Mouse (Mus musculus): ENCODE results near the gene Atp6v1g2. TPM values are rescaled to one million over a fixed set of nuclear protein-coding genes. Genes with fewer than 3 reads are reported as not detected.

Gene Atp6v1g2
- polyA plus RNA-seq, 1 experiment from 2014 or later, result 41.6 TPM

GRCm38 (mm10) chr17:35285431-35285830, 52.0 kb downstream of the Atp6v1g2 start:
- Histone ChIP-seq H3K9me3 (no peaks in the 10 kb centered on the region), H3K4me3 (replicated peaks) (no peak overlapping the region), H3K9ac (replicated peaks) (no peak overlapping the region), H3K4me2 (replicated peaks) (no peak overlapping the region), H3K36me3 (no peaks in the 10 kb centered on the region), H3K27ac (no peak overlapping the region), H3K4me1 (replicated peaks) (no peaks in the 10 kb centered on the region), H3K27me3 (no peaks in the 10 kb centered on the region)
- no peak for ATAC-seq

Small RNA genes within 50 kb of the gene (microRNA-seq; reads per million reads assigned to microRNA genes)
- gene Mir6973a, result not detected
- not detected for gene Mir6974
- gene Mir6975, result 1.4 reads per million
- not detected for gene Mir8094

Other genes starting within 250 kb of the Atp6v1g2 start
- gene Vars, start 232.7 kb upstream of the Atp6v1g2 start, polyA plus RNA-seq (2015; fragmentation: Nextera tagmentation; extraction: Ambion mirVana), result 61.0 and 69.1 TPM in 2 replicates
- 0.13 and 0.20 TPM in 2 replicates for gene Vwa7, start 217.1 kb upstream of the Atp6v1g2 start, polyA plus RNA-seq (2015; fragmentation: Nextera tagmentation; extraction: Ambion mirVana)
- 3.8 and 4.3 TPM in 2 replicates for gene Sapcd1, start 205.6 kb upstream of the Atp6v1g2 start, polyA plus RNA-seq (2015; fragmentation: Nextera tagmentation; extraction: Ambion mirVana)
- gene Msh5, start 186.9 kb upstream of the Atp6v1g2 start, polyA plus RNA-seq (2015; fragmentation: Nextera tagmentation; extraction: Ambion mirVana), result 3.3 and 3.7 TPM in 2 replicates
- 93.7 and 99.6 TPM in 2 replicates for gene Clic1, start 183.7 kb upstream of the Atp6v1g2 start, polyA plus RNA-seq (2015; fragmentation: Nextera tagmentation; extraction: Ambion mirVana)
- 501 and 531 TPM in 2 replicates for gene Ddah2, start 174.6 kb upstream of the Atp6v1g2 start, polyA plus RNA-seq (2015; fragmentation: Nextera tagmentation; extraction: Ambion mirVana)
- gene Ly6g6c, start 168.3 kb upstream of the Atp6v1g2 start, polyA plus RNA-seq (2015; fragmentation: Nextera tagmentation; extraction: Ambion mirVana), result not detected in 2 replicates
- 0.45 and 0.50 TPM in 2 replicates for gene Mpig6b, start 167.5 kb upstream of the Atp6v1g2 start, polyA plus RNA-seq (2015; fragmentation: Nextera tagmentation; extraction: Ambion mirVana)
- 0.18 and 0.32 TPM in 2 replicates for gene Ly6g6e, start 156.8 kb upstream of the Atp6v1g2 start, polyA plus RNA-seq (2015; fragmentation: Nextera tagmentation; extraction: Ambion mirVana)
- 1.0 and 1.9 TPM in 2 replicates for gene Ly6g6d, start 155.6 kb upstream of the Atp6v1g2 start, polyA plus RNA-seq (2015; fragmentation: Nextera tagmentation; extraction: Ambion mirVana)
- gene Ly6g6f, start 148.1 kb upstream of the Atp6v1g2 start, polyA plus RNA-seq (2015; fragmentation: Nextera tagmentation; extraction: Ambion mirVana), result 0.18 and 0.19 TPM in 2 replicates
- 85.1 and 86.5 TPM in 2 replicates for gene Abhd16a, start 144.4 kb upstream of the Atp6v1g2 start, polyA plus RNA-seq (2015; fragmentation: Nextera tagmentation; extraction: Ambion mirVana)
- not detected in 2 replicates for gene Ly6g5c, start 125.4 kb upstream of the Atp6v1g2 start, polyA plus RNA-seq (2015; fragmentation: Nextera tagmentation; extraction: Ambion mirVana)
- gene Ly6g5b, start 118.2 kb upstream of the Atp6v1g2 start, polyA plus RNA-seq (2015; fragmentation: Nextera tagmentation; extraction: Ambion mirVana), result 1.4 and 1.7 TPM in 2 replicates
- gene Gpank1, start 112.2 kb upstream of the Atp6v1g2 start, polyA plus RNA-seq (2015; fragmentation: Nextera tagmentation; extraction: Ambion mirVana), result 27.1 and 30.4 TPM in 2 replicates
- 293 and 316 TPM in 2 replicates for gene Csnk2b, start 111.6 kb upstream of the Atp6v1g2 start, polyA plus RNA-seq (2015; fragmentation: Nextera tagmentation; extraction: Ambion mirVana)
- gene D17H6S53E, start 107.3 kb upstream of the Atp6v1g2 start, polyA plus RNA-seq (2015; fragmentation: Nextera tagmentation; extraction: Ambion mirVana), result 9.2 and 9.4 TPM in 2 replicates
- 0.53 and 0.63 TPM in 2 replicates for gene Apom, start 101.6 kb upstream of the Atp6v1g2 start, polyA plus RNA-seq (2015; fragmentation: Nextera tagmentation; extraction: Ambion mirVana)
- gene Bag6, start 98.5 kb upstream of the Atp6v1g2 start, polyA plus RNA-seq (2015; fragmentation: Nextera tagmentation; extraction: Ambion mirVana), result 93.7 and 93.9 TPM in 2 replicates
- 209 and 228 TPM in 2 replicates for gene Prrc2a, start 68.8 kb upstream of the Atp6v1g2 start, polyA plus RNA-seq (2015; fragmentation: Nextera tagmentation; extraction: Ambion mirVana)
- gene Aif1, start 57.6 kb upstream of the Atp6v1g2 start, polyA plus RNA-seq (2015; fragmentation: Nextera tagmentation; extraction: Ambion mirVana), result 4.9 and 7.0 TPM in 2 replicates
- gene Lst1, start 45.2 kb upstream of the Atp6v1g2 start, polyA plus RNA-seq (2015; fragmentation: Nextera tagmentation; extraction: Ambion mirVana), result 4.8 and 7.1 TPM in 2 replicates
- 0.35 and 0.76 TPM in 2 replicates for gene Ltb, start 39.2 kb upstream of the Atp6v1g2 start, polyA plus RNA-seq (2015; fragmentation: Nextera tagmentation; extraction: Ambion mirVana)
- not detected in 2 replicates for gene Tnf, start 31.7 kb upstream of the Atp6v1g2 start, polyA plus RNA-seq (2015; fragmentation: Nextera tagmentation; extraction: Ambion mirVana)
- gene Lta, start 28.3 kb upstream of the Atp6v1g2 start, polyA plus RNA-seq (2015; fragmentation: Nextera tagmentation; extraction: Ambion mirVana), result 0.11 and 0.23 TPM in 2 replicates
- 0.57 and 0.79 TPM in 2 replicates for gene Gm16181, start 12.8 kb upstream of the Atp6v1g2 start, polyA plus RNA-seq (2015; fragmentation: Nextera tagmentation; extraction: Ambion mirVana)
- 8.3 and 11.0 TPM in 2 replicates for gene Nfkbil1, start 2.1 kb downstream of the Atp6v1g2 start, polyA plus RNA-seq (2015; fragmentation: Nextera tagmentation; extraction: Ambion mirVana)
- gene Ddx39b, start 8.1 kb downstream of the Atp6v1g2 start, polyA plus RNA-seq (2015; fragmentation: Nextera tagmentation; extraction: Ambion mirVana), result 460 and 465 TPM in 2 replicates
- gene H2-D1, start 29.1 kb downstream of the Atp6v1g2 start, polyA plus RNA-seq (2015; fragmentation: Nextera tagmentation; extraction: Ambion mirVana), result 49.5 and 52.5 TPM in 2 replicates
- gene H2-Q1, start 86.7 kb downstream of the Atp6v1g2 start, polyA plus RNA-seq (2015; fragmentation: Nextera tagmentation; extraction: Ambion mirVana), result 0.11 and 0.17 TPM in 2 replicates
- gene H2-Q2, start 108.6 kb downstream of the Atp6v1g2 start, polyA plus RNA-seq (2015; fragmentation: Nextera tagmentation; extraction: Ambion mirVana), result 0.26 and 0.30 TPM in 2 replicates
- 1.00 and 1.3 TPM in 2 replicates for gene H2-Q4, start 146.0 kb downstream of the Atp6v1g2 start, polyA plus RNA-seq (2015; fragmentation: Nextera tagmentation; extraction: Ambion mirVana)
- gene H2-Q6, start 191.2 kb downstream of the Atp6v1g2 start, polyA plus RNA-seq (2015; fragmentation: Nextera tagmentation; extraction: Ambion mirVana), result 0.17 TPM in 2 replicates
- 2.5 TPM in 2 replicates for gene H2-Q7, start 205.5 kb downstream of the Atp6v1g2 start, polyA plus RNA-seq (2015; fragmentation: Nextera tagmentation; extraction: Ambion mirVana)
- gene H2-Q10, start 236.4 kb downstream of the Atp6v1g2 start, polyA plus RNA-seq (2015; fragmentation: Nextera tagmentation; extraction: Ambion mirVana), result 0.09 and 0.69 TPM in 2 replicates